In the genomic region with DNA sequence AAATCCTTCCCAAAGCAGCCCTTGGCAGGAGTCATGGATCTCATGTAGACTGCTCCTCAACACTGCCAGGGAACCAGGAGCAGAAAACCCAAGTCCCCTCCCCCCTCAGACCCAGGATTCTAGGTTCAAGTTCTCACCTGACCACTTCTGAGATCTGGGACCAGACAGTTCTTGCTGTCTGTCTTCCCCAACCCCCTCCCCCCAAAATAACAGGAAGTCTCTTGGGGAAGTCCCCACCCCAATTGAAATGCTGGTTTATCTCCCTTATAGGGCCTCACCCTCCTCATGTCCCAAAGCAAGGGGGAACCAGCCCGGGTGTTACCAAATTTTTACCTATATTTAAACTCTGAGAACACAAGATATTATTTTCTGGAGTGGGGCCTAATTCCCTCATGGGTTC, we compare ENCODE assay signal across 9 mouse cellular contexts. TPM values are rescaled to one million over a fixed set of nuclear protein-coding genes. Genes with fewer than 3 reads are reported as not detected.
DNase-seq lines count a peak whose midpoint lies in the region; ATAC-seq lines count a peak whose summit lies in the region.
"Had no signal": no experiment of that assay in that cellular context is flagged by ENCODE, and none has a peak within 500 bp of the region (broad histone marks: within the 10 kb centered on the region; RNA-seq: fewer than 3 reads in every experiment).

No protein-coding gene starts in this region.

- no peak for ATAC-seq in heart, embryonic 11.5 days (replicated peaks; ENCODE audit: insufficient number of reproducible peaks, low FRiP score, low TSS enrichment)
- no peak for ATAC-seq in liver, embryonic 16.5 days (ENCODE audit: low read depth)
- ATAC-seq in megakaryocyte-erythroid progenitor cell, adult 5-6 weeks (replicated peaks; ENCODE audit: low FRiP score, low TSS enrichment, poor library complexity, severe bottlenecking), result no peak

- WGBS in heart, embryonic 11.5 days (ENCODE audit: insufficient replicate concordance), result 43% methylated on average over 1 of the region's 1 CpGs
- 10% methylated on average over 1 of the region's 1 CpGs for WGBS in liver, embryonic 16.5 days (ENCODE audit: insufficient replicate concordance)

- DNase-seq in heart, postnatal 36 days, result no peak
- peak; percentile 41 for DNase-seq in thymus, postnatal 25 days
- DNase-seq in thymus, postnatal 10 days (ENCODE audit: low spot score in 2 of 2), result no peak
- no peak for DNase-seq in adrenal gland, postnatal 25 days
- no peak for DNase-seq in kidney, postnatal 25 days

- intact Hi-C loops in heart, postnatal 36 days (cut with DNase I), result loop anchor here (5.0 kb wide), 1 partner anchor 170 kb away; a partner anchor contains a TSS

- peak overlapping the region; percentile 91; the same call in 1 of the 2 replicates for H3K27ac ChIP-seq in heart, embryonic 11.5 days (ENCODE audit: low read depth, low read length)
- H3K27ac ChIP-seq in liver, embryonic 16.5 days (ENCODE audit: low read length), result peak overlapping the region; percentile 91

- H3K36me3 ChIP-seq in heart, embryonic 11.5 days (ENCODE audit: control insufficient read depth, insufficient read depth, low read length), result no peaks in the 10 kb centered on the region
- H3K36me3 ChIP-seq in liver, embryonic 16.5 days (ENCODE audit: control insufficient read depth, insufficient read depth), result no peaks in the 10 kb centered on the region

- peak overlapping the region; percentile 75 for H3K4me2 ChIP-seq in heart, embryonic 11.5 days
- peak overlapping the region; percentile 82 for H3K4me2 ChIP-seq in liver, embryonic 16.5 days (ENCODE audit: low read depth, low read length)

- H3K9me3 ChIP-seq in heart, embryonic 11.5 days (replicated peaks; ENCODE audit: control insufficient read depth, low read length), result no peaks in the 10 kb centered on the region
- H3K9me3 ChIP-seq in liver, embryonic 16.5 days (replicated peaks; ENCODE audit: control insufficient read depth, low read length), result no peaks in the 10 kb centered on the region
- H3K9me3 ChIP-seq: G1E had no signal

- peaks cover 28% of the 10 kb centered on the region for H3K4me1 ChIP-seq in heart, embryonic 11.5 days (ENCODE audit: control insufficient read depth, insufficient read depth, low read length)
- peaks cover 40% of the 10 kb centered on the region for H3K4me1 ChIP-seq in liver, embryonic 16.5 days (ENCODE audit: control insufficient read depth, low read depth, low read length)

- H3K9ac ChIP-seq in heart, embryonic 11.5 days (ENCODE audit: low read depth, low read length), result no peak overlapping the region
- peak overlapping the region; percentile 74; the same call in 1 of the 2 replicates for H3K9ac ChIP-seq in liver, embryonic 16.5 days (ENCODE audit: low read depth, low read length)

- no peaks in the 10 kb centered on the region for H3K27me3 ChIP-seq in heart, embryonic 11.5 days (ENCODE audit: control insufficient read depth, insufficient read depth, low read length)
- no peaks in the 10 kb centered on the region for H3K27me3 ChIP-seq in liver, embryonic 16.5 days (ENCODE audit: control insufficient read depth, insufficient read depth, low read depth, low read length)

- H3K4me3 ChIP-seq in heart, embryonic 11.5 days (ENCODE audit: low read depth, low read length), result no peak overlapping the region; the same call in 1 of the 2 replicates
- peak overlapping the region; percentile 77; the same call in 1 of the 2 replicates for H3K4me3 ChIP-seq in liver, embryonic 16.5 days (ENCODE audit: low read depth, low read length)

RNA-seq across cellular contexts. Expression of a gene that starts 0.9 kb away (rescaled TPM):
- polyA plus RNA-seq in heart, embryonic 11.5 days (2014; fragmentation: Nextera tagmentation; extraction: Ambion mirVana), result 59.2 and 63.3 TPM in 2 replicates
- total RNA-seq in heart, postnatal 36 days (2021), result 10 to 100 TPM; 48.8 to 52.8 TPM
- polyA plus RNA-seq in liver, embryonic 16.5 days (2015; fragmentation: Nextera tagmentation; extraction: Ambion mirVana), result 35.1 and 38.0 TPM in 2 replicates
- 104 and 120 TPM in 2 replicates for total RNA-seq in megakaryocyte-erythroid progenitor cell, adult 5-6 weeks (2014; fragmentation: Nextera tagmentation)
- total RNA-seq in megakaryocyte-erythroid progenitor cell, adult 5-6 weeks (2017), result 21.9 and 32.8 TPM in 2 replicates
- total RNA-seq in adrenal gland, postnatal 25 days (2021), result 126 and 138 TPM in 2 replicates

RNA-seq across cellular contexts. Expression of a gene that starts 4.7 kb away (rescaled TPM):
- 0.14 and 0.30 TPM in 2 replicates for polyA plus RNA-seq in heart, embryonic 11.5 days (2014; fragmentation: Nextera tagmentation; extraction: Ambion mirVana)
- total RNA-seq in heart, postnatal 36 days (2021), result 1 to 10 TPM; 1.7 to 2.5 TPM
- 10.5 and 13.9 TPM in 2 replicates for polyA plus RNA-seq in liver, embryonic 16.5 days (2015; fragmentation: Nextera tagmentation; extraction: Ambion mirVana)
- total RNA-seq in megakaryocyte-erythroid progenitor cell, adult 5-6 weeks (2014; fragmentation: Nextera tagmentation), result 1.5 and 29.5 TPM in 2 replicates
- total RNA-seq in megakaryocyte-erythroid progenitor cell, adult 5-6 weeks (2017), result 4.4 TPM in 1 of 2 replicates, not detected in the other
- 0.91 and 1.0 TPM in 2 replicates for total RNA-seq in adrenal gland, postnatal 25 days (2021)

RNA-seq across cellular contexts. Expression of a gene that starts 17.7 kb away (rescaled TPM):
- 1,535 and 1,579 TPM in 2 replicates for polyA plus RNA-seq in heart, embryonic 11.5 days (2014; fragmentation: Nextera tagmentation; extraction: Ambion mirVana)
- total RNA-seq in heart, postnatal 36 days (2021), result 100 to 1,000 TPM; 514 to 531 TPM
- polyA plus RNA-seq in liver, embryonic 16.5 days (2015; fragmentation: Nextera tagmentation; extraction: Ambion mirVana), result 1,002 and 1,147 TPM in 2 replicates
- total RNA-seq in megakaryocyte-erythroid progenitor cell, adult 5-6 weeks (2014; fragmentation: Nextera tagmentation), result 4,961 and 5,532 TPM in 2 replicates
- 979 and 1,008 TPM in 2 replicates for total RNA-seq in megakaryocyte-erythroid progenitor cell, adult 5-6 weeks (2017)
- 564 and 876 TPM in 2 replicates for total RNA-seq in adrenal gland, postnatal 25 days (2021)

RNA-seq across cellular contexts. Expression of a gene that starts 32.0 kb away (rescaled TPM):
- not detected in 2 replicates for polyA plus RNA-seq in heart, embryonic 11.5 days (2014; fragmentation: Nextera tagmentation; extraction: Ambion mirVana)
- not detected for total RNA-seq in heart, postnatal 36 days (2021)
- not detected in 2 replicates for polyA plus RNA-seq in liver, embryonic 16.5 days (2015; fragmentation: Nextera tagmentation; extraction: Ambion mirVana)
- total RNA-seq in megakaryocyte-erythroid progenitor cell, adult 5-6 weeks (2014; fragmentation: Nextera tagmentation), result not detected in 2 replicates
- not detected in 2 replicates for total RNA-seq in megakaryocyte-erythroid progenitor cell, adult 5-6 weeks (2017)
- total RNA-seq in adrenal gland, postnatal 25 days (2021), result not detected in 2 replicates
- total RNA-seq: G1E had no signal
- polyA plus RNA-seq: G1E had no signal

RNA-seq across cellular contexts. Expression of a gene that starts 32.1 kb away (rescaled TPM):
- not detected in 2 replicates for polyA plus RNA-seq in heart, embryonic 11.5 days (2014; fragmentation: Nextera tagmentation; extraction: Ambion mirVana)
- not detected for total RNA-seq in heart, postnatal 36 days (2021)
- polyA plus RNA-seq in liver, embryonic 16.5 days (2015; fragmentation: Nextera tagmentation; extraction: Ambion mirVana), result not detected in 2 replicates
- not detected in 2 replicates for total RNA-seq in megakaryocyte-erythroid progenitor cell, adult 5-6 weeks (2014; fragmentation: Nextera tagmentation)
- not detected in 2 replicates for total RNA-seq in megakaryocyte-erythroid progenitor cell, adult 5-6 weeks (2017)
- total RNA-seq in adrenal gland, postnatal 25 days (2021), result not detected in 2 replicates
- polyA plus RNA-seq: G1E had no signal
